Mouse (Mus musculus): ENCODE measurements around the gene Cers6.

Gene Cers6

DNA sequence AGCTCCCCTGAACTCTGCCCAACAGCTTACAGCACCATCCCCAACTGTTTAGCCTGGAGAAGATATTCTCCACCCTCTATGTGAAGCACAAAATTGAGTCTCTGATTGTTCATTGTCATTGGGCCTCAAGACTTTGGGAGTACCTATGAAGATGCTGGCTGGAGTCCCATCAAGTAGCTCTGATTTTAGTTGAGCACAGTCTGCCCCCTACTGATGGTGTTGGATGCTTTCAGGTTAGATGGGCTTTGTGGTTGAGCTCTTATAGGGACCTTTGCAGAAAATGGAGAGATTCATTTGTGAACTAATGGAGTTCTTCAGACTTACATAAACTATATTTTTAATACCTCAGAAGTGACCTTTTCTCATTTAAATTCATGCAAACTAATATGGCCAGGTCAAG lies 200.1 kb downstream of the Cers6 start:
- no peak for DNase-seq (ENCODE audit: low spot score in 2 of 2)

DNA sequence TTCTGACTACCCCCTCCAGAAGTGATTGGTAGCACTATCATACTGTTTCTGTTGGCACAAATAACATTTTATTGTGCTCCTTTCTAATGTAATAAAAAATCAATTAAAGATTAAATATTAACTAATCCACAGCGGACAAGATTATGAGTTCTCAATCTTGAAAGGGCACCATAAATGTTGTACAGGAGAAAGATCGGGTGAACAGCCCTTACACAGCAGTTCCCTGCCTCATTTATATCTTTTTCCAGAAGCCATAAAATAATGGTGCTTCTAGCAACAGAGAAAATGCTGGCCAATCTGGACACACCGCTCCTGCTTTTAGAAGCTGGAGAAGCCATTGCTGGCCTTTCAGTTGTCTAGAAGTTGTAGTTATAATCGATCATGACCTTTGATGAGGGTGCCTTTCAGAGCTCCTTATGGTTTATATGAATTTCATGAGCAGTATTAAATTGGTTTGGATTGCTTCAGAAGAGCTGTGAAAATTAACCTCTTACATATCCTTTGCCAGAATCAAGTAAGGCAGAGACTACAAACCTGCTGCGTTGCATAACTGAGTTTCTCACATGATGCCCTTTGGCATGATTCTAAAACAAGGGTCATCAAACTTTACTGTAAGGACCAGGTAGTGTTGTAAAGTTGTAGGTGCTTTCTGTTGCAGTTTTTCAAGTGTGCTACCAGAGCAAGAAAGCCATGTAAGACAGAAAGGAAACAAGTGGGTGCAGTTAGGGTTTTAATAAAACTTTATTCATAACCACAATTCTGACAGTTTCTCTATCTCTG lies 200.9 kb downstream of the Cers6 start:
- DNase-seq (ENCODE audit: low spot score in 2 of 2) = no peak

DNA sequence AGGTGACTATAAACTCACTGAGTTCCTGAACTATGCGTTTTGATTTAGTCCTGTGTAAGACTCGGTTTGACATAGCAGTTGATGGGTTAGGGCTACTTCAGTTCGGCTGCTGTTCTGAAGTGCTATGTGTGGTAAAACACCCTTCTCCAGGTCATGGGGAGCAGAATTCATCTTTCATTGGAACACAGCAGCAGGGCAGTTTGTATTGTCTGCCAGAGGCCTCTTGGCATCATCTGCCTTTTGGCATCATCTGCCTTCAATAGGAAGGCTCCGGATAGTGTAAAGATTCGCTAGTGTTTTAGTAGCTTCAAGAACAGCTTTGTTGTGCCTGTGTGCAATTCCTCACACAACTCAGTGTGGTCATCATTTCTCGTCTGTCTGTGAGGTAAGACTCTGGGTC lies 203.5 kb downstream of the Cers6 start:
- no peak for DNase-seq (ENCODE audit: low spot score in 2 of 2)

DNA sequence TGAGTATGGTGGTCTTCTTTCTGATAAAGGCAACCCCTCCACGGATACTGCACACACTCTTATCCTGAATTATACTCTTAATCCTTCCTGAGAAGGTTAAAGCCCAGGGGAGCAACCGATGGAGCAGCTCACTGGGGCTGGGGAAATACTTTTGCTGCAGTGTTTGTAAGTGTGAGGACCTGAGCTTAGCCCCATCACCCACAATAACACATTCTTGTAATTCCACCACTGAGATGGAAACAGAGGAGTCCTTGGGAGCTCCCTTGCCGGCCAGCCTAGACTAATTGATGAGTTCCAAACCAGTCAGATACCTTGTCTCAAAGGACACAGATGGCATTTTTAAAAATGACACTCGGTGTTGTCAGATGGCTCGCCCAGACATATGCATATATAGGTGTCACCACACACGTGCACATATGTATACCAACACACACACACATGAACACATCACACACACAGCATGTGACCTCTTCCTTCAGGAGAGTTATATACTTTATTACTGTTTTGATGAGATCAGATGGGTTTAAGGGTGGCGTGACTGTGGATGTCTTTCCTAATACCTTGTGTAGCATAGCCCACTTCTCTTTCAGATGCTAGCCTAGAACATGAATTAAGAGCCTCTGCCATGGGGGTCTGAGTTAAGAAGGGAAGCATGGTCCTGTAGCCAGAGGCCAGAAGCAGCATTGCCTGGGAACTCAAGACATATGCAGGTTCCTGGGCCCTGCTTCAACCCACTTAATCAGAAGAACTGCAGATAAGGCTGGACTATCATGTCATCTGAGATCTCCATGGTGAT lies 210.4 kb downstream of the Cers6 start:
- DNase-seq (ENCODE audit: low spot score in 2 of 2) = no peak

DNA sequence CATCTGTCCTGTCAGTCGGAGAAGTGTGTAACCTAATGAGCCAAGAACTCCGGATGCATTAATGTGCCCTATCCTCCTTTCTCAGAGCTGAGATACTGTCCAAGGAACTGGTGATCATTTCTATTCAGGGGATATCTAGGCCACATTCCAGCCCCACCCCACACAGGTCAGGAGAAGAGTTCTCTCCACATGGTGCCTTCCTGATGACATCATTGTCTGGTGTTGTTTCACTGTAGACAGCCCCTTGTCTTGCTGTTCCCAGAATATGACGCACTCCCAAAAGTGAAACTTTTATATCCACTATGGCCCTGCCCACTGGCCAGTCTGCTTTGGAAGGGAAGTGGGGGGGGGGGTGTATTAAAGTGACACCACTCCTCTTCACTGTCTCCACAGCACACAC lies 215.9 kb downstream of the Cers6 start:
- DNase-seq (ENCODE audit: low spot score in 2 of 2) = no peak

DNA sequence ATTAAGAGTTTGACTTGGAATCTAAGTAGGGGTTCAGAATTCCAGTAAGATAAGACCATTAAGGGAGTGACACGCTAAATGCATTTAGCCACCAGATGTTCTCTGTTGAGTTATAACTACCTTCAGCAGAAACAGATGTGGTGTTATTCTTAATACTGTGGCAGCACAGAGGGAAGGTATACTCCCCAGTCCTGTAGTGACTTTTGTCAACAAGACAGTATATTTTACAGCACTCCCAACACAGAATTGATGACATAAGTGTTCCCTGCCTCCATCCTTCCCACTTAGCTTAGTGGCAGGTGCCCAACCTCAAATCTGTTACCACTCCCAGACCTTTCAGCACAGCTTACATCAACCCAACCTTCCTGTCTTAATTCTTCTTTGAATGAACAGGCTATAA lies 219.5 kb downstream of the Cers6 start:
- DNase-seq (ENCODE audit: low spot score in 2 of 2) = no peak

DNA sequence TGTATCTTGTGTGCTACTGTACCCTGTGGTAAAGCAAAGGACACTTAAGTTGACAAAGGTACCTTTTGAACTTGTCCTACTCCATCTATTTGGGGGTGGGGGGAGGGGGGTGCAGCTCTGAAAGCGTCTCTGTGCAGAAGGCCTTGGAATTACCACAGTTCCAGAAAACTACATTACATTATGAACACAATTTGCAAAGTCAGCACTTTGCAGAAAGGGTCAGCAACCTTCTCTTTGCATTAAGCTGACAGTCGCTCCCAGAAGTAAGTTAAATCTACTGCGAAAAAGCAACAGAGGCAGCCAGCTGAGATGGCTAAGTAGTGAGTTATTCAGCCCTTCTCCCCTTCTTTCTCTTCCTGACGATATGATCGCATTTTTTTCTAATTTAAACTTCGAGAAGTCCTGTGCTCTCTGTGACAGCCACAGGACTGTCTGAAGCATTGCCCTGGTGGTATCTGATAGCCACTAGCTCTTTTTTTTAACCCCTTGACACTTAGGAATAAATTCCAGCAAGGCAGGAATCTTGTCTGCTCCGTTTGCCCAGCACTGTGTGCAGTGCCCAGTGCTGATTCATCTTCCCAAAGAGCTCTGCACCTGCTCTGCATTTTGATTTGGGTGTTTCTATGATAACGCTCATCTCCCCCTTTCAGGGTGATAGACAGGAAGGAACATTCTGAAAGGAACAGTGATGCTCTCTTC lies 221.4 kb downstream of the Cers6 start:
- no peak for DNase-seq (ENCODE audit: low spot score in 2 of 2)

DNA sequence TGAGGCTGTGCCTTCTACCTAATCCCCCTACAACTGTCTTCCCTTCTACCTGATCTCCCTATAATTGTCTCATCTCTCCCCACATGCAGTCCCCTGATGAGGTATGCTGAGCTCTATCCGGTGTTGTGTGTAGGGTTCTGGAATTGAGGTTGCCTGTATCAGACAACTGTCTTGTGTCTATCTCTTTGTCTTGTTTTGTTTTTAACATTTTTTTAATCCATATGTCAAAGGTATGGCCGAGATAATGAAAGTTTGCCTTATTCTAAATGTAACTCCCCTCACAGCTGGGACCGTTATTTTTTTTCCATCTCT lies 221.9 kb downstream of the Cers6 start:
- no peak for DNase-seq (ENCODE audit: low spot score in 2 of 2)

DNA sequence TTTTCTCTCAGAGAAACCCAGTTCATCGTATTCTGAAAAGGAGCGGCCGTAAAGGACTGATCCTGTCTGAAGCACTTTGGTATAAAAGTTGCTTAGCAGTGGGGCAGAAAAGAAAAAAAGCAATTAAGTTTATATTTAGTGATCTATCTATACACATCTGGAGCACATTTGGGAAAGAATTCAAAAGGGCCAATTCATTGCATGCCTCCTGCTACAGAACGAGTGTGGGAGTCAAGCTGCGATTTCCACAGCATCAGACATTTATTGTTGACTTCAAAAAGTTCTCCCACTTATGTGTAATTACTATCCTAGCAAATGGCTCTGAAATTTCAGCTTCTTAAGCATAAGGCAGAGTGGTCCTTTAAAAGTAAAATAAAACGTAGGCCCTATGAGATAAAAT lies 223.2 kb downstream of the Cers6 start:
- DNase-seq (ENCODE audit: low spot score in 2 of 2) = peak in 1 of 2 experiments; percentile 50

DNA sequence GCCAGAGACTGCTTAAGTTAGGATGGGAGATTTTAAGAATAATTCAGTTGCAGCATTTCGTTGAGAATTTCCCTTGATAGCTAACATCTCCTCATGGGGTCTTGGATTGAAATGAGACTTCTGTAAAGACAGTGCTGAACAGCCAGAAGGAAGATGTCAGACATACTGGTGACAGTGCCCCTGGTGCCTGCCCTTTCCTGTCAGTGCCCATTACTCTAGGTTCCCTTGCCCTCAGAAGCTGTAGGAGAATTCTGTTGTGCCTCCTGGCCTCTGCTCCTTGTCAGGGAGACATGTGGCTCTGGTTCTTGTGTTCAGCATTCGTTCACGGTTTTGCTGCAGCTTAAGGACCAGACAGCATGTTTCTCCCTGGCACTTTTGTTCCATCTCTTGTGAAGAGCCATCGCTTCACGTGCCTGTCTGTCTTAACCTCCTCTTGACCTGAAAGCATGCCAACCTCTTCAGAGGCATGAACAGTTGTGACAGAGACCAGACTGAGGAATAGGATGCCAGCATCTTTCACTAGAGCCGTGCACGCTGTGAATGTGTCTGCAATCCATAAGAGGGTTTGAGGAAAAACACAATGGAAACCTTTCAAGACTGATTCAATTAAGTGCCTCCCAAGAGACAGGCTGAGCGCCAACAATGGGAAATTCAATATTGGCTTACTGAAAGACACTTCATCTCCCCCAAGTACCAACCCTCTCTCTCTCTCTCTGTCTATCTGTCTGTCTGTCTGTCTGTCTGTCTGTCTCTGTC lies 225.4 kb downstream of the Cers6 start:
- no peak for DNase-seq (ENCODE audit: low spot score in 2 of 2)

DNA sequence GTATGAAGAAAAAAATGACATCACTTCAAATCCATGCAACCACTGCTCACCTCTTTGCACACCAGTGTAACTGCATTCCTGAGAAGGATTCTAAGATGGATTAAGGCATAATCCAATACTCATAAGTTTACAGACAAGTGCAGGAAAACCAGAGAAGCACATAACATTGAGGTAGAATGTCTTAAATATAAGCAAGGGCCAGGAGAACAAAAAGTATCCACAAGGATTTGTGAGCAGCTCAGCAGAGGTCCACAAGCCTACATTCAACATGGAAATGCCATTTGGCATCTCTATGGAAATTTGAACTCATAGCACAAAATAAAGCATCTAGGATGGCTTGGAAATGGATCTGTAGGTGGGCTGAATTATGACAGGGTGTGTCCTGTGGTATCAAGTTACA lies 234.6 kb downstream of the Cers6 start:
- no peak for DNase-seq (ENCODE audit: low spot score in 2 of 2)

DNA sequence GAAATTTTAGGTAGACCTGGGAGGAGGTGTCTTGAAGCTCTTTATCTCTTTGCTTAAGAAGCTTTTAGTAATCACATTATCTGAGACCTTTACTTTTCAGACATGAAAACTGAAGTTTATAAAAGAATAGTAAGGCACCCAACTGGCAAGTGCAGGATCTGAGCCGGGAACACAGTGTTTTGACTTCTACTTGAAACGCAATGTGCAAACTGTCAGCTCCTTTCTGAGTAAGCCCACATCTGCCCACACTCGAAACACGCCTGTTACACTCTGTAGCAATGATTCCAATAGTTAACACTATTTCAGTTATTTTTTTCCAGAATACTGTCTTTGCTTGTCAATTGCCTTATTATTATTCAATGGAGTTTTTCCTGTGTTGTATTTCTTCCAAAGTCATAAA lies 235.6 kb downstream of the Cers6 start:
- no peak for DNase-seq (ENCODE audit: low spot score in 2 of 2)

DNA sequence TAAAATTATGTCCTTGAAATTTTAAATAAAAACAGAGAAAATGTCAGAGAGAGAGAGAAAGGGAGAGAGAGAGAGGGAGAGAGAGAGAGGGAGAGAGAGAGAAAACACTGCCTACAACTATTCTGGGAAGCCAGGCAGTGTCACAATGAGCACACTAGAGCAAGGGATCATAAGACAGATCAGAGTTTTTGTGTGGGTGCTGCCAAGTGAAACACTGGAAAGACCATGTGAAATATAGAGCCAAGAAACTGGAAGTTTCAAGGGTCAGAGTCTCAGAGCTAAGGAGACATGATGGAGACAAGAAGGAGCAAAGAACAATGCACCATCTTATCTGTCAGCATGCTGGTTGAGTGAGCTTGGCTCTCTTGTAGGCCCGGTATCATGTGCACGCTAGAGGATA lies 236.3 kb downstream of the Cers6 start:
- no peak for DNase-seq (ENCODE audit: low spot score in 2 of 2)

DNA sequence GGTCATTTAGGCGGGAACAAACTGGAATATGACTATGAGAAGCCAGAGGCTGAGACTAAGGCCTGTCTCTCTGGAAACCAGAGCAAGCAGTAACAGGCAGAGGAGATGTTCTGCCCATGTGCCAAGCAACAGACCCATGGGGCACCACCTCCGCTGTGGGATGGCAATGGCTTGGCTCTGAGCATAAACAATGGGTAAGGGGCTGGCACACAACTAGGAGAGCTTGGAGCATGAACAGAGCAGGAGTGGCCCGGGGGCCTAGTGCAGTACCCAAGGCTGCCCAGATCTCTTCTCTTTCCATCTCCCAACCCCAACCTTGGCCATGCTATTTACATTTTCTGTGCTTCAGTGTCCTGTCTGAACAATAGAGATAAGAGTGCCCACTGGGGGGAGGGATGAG lies 237.5 kb downstream of the Cers6 start:
- DNase-seq (ENCODE audit: low spot score in 2 of 2) = no peak

DNA sequence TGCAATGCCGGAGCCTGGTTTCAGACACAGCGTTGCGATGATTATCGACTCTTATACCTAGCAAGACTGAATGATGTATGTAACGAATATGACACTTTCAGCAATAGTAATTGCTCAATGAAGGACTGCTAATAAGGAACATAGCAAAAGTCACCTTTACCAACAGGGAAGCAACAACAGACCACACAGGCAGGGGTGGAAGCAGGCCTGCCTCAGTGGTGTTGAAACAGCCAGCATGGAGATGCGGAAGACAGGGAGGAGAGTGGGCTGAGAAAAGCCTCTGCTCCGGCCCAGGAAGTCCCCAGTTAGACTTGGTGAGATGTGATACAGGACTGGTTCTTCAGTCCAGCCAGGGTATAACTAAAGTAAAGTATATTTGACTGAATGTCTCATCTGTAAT lies 237.9 kb downstream of the Cers6 start:
- DNase-seq (ENCODE audit: low spot score in 2 of 2) = no peak

DNA sequence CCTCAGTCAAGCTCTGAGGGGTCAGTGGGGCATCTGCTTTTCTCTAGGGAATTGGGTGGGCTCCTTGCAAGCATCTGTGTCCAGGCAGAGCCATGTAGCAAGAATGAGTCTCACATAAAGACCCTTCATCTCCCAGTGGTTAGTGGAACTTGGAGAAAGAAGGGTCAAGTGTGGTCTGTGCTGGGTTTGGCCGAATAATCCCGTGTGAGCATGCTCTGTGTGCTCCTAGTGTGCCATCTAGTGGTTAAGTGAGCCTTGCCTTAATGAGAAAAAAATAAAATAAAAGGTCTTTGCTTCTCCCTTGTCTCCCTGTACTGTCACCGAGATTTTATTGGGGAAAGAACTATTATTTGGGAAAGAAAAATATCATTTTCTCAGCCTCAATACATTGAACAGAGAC lies 239.5 kb downstream of the Cers6 start:
- no peak for DNase-seq (ENCODE audit: low spot score in 2 of 2)

DNA sequence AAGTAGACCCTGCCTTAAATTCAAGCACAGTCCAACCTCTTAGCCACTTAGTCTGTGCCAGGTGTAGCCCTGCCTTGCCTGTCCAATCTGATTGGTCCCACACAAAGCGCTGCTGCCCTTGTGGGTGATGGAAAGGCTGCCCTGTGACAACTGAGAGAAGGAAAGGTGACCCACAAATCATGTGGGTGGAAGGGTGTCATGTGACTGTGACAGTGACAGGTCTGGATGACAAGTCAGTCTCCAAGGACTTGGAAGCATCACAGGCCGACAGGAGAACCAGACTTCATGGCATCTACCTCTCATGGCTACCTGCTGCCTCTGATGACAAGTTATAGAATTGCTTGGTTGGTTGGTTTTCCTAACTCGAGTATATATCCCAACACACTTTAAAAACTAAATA lies 242.3 kb downstream of the Cers6 start:
- no peak for DNase-seq (ENCODE audit: low spot score in 2 of 2)

DNA sequence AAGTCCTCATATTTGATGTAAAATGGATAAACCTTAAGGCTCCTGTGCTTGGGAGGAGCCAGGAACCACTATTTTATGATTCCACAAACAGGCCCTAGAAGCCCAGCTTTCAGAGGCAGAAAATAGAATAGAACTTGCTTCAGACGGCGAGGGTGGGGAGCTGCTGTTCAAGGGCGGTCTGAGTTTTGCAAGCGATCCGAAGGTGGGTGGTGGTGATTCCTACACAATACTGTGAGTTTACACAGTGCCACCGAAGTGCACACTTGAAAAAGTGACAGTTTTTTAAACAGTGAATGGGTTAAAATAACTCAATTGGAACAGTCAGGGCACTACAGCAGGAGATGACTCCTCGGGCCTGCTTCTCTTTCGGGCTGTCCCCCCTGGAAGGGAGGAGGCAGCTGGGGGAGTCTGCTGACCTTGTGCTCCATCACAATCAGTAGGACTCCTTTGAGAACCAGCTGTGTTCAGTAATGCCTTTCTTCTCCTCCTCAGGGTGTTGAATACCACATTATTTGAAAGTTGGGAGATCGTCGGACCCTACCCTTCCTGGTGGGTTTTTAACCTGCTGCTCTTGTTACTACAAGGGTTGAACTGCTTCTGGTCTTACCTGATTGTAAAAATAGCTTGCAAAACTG lies 243.4 kb downstream of the Cers6 start:
- peak in 1 of 2 experiments; percentile 56 for DNase-seq (ENCODE audit: low spot score in 2 of 2)

DNA sequence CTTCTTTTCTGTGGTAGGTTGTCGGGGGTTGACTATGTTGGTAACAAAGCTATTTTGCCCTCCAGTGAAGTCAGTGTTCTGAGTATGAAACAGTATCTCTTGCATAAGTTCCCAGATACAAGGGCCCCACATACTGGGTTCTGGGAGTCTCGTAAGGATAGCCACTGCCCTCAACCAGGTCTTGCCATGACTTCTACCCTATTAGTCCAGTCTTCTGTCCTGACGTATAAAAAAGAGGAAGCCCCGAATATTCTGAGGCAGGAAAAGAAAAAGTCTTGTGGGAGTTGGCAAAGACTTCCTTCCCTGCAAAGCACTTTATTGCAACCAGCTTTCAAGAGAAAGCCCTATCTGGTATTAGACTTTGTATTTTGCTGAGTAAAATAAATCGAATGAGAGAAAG lies 248.0 kb downstream of the Cers6 start:
- DNase-seq (ENCODE audit: low spot score in 2 of 2) = no peak

DNA sequence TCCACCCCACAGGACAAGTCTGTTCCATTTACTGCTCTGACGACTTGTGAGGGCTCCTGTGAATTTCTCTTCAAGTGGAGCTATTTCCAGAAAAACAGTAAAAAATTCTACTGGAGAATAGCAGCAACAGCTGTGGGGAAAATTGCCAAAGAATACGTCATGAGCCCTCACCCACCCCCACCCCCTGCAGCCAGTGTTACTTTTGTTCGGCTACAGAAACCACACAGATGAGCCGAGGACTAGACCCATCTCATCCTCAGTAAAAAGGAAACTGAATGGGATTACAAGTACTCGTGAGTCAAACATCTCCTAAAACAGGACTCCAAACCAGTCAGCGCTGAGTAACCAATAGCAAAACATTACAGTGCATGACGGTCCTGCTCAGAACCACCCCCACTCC lies 248.5 kb downstream of the Cers6 start:
- no peak for DNase-seq (ENCODE audit: low spot score in 2 of 2)

DNA sequence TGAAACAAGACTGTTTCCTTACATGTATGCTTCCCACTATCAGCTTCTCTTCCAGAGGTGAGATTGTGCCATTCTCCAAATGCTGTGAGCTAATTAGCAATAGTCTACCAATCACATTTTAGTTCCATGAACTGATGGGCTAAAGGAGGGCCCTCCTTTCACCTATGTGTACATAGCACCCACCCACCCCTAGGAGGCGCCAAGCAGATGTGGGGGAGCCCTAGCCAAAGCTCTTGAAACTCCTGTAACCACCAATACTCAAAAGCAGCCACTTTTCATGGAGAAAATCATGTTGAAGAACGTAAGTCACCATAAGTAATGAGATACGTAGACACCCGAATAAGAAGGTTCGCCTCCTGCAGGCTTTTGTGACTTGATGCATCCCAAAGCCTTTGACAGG lies 251.4 kb downstream of the Cers6 start:
- no peak for DNase-seq (ENCODE audit: low spot score in 2 of 2)

Data from left cerebral cortex, adult 9 months (tissue).